Mouse (Mus musculus) hindlimb bud, embryonic 11.5 days (tissue): ENCODE measurements around the gene Gm20708.

Experiments used
- DNase-seq: peaks from one replicate; pipeline ENCODE4 v3.0.0-alpha.2; 2012; ENCODE audit warnings: low read depth, low spot score; ENCODE audit errors: extremely low spot score

Gene Gm20708

GRCm38 (mm10) chr11:117860601-117861000, 51.1 kb downstream of the Gm20708 start, which contains the start of gene Tmem235:
TSS of gene Tmem235 (plus strand) at chr11:117860752.
- no peak for DNase-seq

DNA sequence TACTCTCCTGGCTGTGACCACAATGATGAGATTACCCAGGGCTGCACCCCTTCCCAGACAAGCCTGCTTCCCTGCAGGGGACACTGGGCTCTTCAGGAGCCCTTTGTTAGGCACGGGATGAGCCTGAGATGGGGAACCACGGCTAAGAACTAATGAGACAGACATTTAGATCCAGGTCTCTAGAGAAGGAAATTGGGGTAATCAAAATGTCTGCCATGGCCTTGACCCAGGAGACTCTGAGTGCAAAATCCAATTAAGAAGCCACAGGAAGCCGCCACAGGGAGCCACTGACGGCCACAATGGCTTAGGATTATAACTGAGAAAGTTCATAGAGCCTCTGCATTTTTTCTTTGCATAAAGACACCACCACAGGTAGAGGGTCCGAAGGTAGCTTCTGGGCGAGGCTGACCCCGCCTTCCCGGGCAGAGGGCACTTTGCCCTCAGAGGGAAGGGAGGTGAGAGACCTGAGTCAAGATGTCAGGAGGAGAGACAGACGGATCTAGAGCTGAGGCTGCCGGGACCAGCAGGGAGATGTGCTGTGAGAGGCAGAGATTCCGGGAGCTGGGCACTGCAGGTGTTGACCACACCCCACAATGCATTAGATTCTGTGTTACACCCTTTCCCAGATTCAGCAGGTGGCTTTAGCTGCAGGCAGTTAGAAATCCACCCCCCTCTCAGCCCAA, 53.8 kb downstream of the Gm20708 start:
- no peak for DNase-seq

DNA sequence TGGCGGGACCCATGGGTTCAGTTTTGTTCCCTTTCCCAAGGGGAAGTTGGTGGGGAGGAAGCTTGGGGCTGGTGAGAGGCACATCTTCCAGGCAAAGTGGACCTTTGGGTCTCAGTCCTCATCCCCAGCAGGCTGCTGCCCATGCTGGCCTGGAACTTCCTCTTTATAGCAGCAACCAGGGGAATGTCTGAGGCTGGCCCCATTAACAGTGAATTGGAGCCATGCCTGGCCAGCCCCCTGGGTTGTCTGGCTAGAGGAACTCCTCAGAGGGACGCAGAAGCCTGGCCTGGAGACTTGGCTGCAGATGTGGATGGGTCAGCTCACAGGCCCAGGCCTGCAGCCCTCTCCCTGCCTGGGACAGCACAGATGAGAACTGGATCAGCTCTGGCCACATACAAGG, 55.3 kb downstream of the Gm20708 start:
- no peak for DNase-seq

DNA sequence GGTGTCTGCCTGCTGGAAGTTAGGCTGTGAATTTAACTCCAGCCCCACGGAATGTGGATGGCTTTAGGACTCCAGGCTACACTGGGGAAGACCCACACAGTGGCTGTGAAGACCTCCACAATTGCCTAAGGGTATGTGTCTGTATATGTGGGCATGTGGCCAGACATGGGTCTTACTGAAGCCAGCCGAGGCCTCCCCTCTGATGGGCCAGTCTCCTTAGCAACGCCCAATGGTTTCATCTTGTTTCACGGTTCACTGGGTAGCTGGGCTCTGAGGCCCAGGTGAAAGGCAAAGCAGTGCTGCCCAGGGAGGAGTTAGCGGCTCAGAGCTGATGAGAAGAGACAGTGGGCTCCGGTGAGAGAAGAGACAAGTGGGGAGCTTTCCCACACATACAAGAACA, 56.5 kb downstream of the Gm20708 start:
- no peak for DNase-seq

DNA sequence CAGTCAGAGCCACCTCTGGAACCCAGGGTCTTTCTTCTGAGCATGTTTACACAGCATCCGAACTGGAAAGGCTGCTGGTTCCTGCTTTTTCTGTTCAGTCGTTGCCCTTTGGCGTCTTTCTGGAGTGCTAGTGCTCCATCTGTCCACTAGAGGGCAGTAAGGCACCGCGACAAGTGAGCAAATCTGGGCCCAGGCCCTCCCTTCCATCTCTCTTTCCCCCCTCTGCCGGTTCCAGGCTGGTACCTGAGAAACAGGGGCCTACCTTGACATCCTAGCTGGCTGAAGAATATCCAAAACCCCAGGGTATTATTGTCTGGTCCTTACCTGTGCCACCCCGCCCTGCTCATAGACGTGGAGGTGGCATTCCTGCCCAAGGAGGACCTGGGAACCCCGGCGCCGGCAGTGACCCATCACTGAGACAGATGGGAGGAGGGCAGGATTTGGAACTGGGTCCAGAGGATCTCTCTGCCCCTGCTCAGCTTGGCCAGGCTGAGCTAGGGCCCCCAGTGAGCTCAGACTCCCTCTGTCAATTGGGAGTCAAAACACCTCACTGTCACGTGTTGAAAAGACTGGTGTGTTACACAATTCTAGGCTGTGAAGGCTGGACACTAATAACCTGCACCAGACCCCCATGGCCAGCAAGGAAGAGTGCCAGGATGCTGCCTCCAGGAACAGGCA, 61.4 kb downstream of the Gm20708 start:
- peak; percentile 75 for DNase-seq

- no peak for DNase-seq
Observed at GRCm38 (mm10) chr11:117871376-117871775, 61.9 kb downstream of the Gm20708 start.

- DNase-seq = no peak
Observed at GRCm38 (mm10) chr11:117871911-117872584, 62.6 kb downstream of the Gm20708 start.

- DNase-seq = peak; percentile 68
Observed at GRCm38 (mm10) chr11:117872861-117873608, 63.6 kb downstream of the Gm20708 start, which contains the start of gene Tha1. TSS of gene Tha1 (minus strand) at chr11:117873481.

- DNase-seq = no peak
Observed at GRCm38 (mm10) chr11:117874419-117874818, 65.0 kb downstream of the Gm20708 start.

DNA sequence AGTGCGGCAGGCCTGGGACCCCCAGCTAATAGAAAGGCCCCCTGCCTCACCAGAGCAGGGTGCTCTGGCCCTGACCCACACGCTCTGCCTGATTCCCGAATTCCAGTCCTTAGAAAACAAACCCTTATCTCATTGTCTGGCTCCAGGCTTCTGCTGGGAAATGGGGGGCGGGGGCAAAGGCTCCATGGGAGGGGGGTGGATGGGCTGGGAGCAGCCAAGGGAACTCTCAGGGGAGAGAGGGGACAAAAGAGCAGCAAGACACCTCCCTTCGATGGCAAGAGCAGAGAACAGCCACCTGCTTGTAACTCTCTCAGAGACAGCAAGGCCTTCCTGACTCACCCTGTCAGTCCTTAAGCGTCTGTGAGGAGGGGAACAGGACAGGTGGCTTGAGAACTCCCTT, 66.2 kb downstream of the Gm20708 start:
- no peak for DNase-seq

GRCm38 (mm10) chr11:117877917-117878745, 68.7 kb downstream of the Gm20708 start:
- no peak for DNase-seq

- DNase-seq = no peak
Observed at GRCm38 (mm10) chr11:117878892-117879291, 69.4 kb downstream of the Gm20708 start.

GRCm38 (mm10) chr11:117879676-117880075, 70.2 kb downstream of the Gm20708 start:
- DNase-seq = no peak

DNA sequence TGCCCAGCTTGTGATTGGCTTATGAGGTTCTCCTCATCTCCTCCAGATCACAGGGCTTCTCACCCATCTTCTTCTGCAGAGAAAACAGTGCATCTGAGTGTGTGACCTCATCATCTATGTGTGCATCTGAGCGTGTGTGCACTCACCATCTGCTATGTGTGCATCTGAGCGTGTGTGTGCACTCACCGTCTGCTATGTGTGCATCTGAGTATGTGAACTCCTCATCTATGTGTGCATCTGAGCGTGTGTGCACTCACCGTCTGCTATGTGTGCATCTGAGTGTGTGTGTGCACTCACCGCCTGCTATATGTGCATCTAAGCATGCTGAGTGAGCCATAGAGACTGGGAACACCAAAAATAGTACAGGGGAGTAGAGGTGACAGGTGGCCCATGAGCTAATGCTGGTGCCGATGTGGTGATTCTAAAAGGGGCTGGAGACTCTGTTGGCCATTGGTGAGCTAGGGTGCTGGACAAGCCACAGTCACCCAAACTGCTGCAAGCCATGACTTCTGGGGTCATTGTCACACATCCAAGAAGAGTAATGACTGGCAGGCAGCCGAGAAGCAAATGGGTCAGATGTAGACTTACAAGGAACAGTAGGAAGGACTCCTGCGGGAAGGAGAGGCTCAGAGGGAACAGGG, 71.0 kb downstream of the Gm20708 start:
- DNase-seq = no peak

DNA sequence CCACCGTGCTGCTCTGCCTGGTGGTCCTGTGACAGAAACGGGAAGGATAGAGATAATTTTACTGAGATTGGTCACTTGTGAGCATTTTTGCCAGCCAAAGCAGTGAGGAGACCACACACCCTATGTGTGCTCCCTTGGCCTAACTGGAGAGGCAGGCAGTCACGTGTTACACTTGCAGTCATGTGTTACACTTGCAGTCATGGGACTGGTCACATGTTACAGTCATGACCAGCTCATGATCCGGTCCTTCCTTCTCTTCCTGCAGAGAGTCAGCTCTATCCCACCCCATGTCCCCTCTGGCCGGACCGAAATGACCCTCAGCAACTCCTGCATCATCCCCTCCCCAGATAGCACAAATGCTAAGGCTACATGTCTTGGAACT, 71.5 kb downstream of the Gm20708 start:
- DNase-seq = no peak

GRCm38 (mm10) chr11:117881787-117882186, 72.3 kb downstream of the Gm20708 start:
- DNase-seq = no peak

DNA sequence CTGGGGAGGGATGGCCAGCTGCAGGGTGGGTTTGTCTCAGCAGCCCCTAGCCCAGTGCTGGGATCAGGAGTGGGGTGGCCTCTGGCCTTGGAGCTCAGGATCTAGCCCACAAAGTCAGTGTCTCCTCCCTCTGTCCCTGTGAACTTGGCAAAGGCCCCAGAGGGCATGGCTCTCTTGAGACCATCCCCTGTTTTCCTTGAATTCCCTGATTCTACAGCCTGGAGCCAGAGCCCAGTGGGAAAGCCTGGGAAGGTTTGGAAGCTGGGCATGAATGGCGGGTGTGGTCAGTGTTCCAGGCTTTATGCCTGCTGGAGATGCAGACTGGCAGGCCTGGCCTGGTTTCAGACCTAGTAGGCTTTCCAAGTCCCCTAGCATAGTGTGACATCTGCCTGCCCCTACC, 72.7 kb downstream of the Gm20708 start:
- DNase-seq = no peak

DNA sequence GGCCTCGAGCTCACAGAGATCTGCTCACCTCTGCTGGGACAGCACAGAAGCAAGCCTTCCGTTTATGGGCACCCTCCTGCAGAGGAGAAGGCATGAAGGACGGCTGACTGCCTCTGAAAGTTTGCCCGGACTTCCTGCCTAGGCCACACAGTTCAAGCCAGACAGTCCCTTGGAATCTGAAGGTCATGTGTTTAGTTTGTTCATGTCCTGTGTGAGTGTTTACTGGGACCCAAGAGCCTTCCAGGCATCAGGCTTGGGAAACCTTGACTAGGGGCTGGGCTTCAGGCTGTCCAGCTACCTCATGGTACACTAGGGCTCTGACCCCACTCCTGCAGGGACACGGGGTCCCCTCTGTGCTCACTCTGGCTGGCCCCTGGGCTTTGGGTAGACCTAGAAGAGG, 76.5 kb downstream of the Gm20708 start:
- DNase-seq = no peak

DNA sequence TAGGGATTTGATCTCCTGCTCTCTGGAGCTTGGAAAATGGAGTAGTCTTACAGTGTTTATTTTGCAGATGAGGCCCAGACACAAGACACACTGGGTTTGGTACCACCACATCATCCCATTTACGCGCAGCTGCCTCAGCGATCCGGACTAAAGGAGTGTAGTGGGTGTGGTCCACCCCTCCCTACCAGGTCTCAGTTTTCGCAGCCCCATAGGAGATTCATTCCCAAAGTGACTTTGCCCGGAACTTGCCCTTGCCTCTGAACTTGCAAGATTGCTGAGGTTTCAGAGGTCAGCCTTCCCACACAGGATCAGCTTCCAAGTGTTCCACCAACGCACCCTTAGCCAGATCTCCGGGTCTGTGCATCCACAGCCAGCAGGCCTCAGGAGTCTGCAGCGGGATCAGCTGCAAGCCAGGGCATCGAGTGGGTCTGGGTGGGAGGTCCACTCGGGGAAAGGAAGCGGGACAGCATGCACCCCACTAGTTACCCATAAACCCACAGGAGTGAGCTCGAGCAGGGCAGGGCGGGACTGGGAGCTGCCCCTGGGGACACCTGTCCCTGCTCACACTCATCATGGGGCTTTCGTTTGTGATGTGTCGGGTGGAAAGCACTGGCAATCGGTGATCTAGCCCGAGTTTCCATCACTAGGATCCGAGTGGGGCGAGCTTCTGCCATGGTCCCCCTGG, 78.8 kb downstream of the Gm20708 start:
- DNase-seq = no peak
